Mouse (Mus musculus) frontal cortex, adult (tissue): ENCODE data around the gene Palm3.
"Not testable (repeated sequence)": the region's sequence is repeated elsewhere in the genome, so short reads cannot be mapped to it uniquely, and the experiment has no call there.

Experiments used
- ATAC-seq: cut with Nextera tagmentation; 2 replicates; pipeline ENCODE4 v1.9.2; 2017; ENCODE audit warnings: mild to moderate bottlenecking, moderate library complexity, mixed read lengths; ENCODE audit not compliant: low TSS enrichment

The Palm3 gene

GRCm38 (mm10) chr8:83997511-83998141 is 23.6 kb upstream of the Palm3 start, which contains the start of gene Samd1:
Gene Samd1, plus strand, starts transcription at chr8:83997672.
- peak; percentile 20; the same call in 1 of the 2 replicates for ATAC-seq

GRCm38 (mm10) chr8:83998231-83999056 is 22.8 kb upstream of the Palm3 start:
- peak; percentile 36 for ATAC-seq

- no peak for ATAC-seq
Observed at GRCm38 (mm10) chr8:83999057-83999705, 22.1 kb upstream of the Palm3 start.

- no peak for ATAC-seq
Observed at GRCm38 (mm10) chr8:83999825-84000224, 21.4 kb upstream of the Palm3 start.

- no peak for ATAC-seq
Observed at GRCm38 (mm10) chr8:84001281-84002000, 19.8 kb upstream of the Palm3 start, which contains the start of gene 1700067K01Rik. Gene 1700067K01Rik, plus strand, starts transcription at chr8:84001502.

GRCm38 (mm10) chr8:84002957-84003611 is 18.2 kb upstream of the Palm3 start:
- no peak for ATAC-seq

GRCm38 (mm10) chr8:84003612-84004246 is 17.5 kb upstream of the Palm3 start:
- ATAC-seq, result no peak

- peak; percentile 93 for ATAC-seq
Observed at GRCm38 (mm10) chr8:84004533-84005201, 16.6 kb upstream of the Palm3 start.

GRCm38 (mm10) chr8:84005502-84005901 is 15.8 kb upstream of the Palm3 start:
- not testable (repeated sequence) for ATAC-seq

GRCm38 (mm10) chr8:84008362-84008761 is 12.9 kb upstream of the Palm3 start:
- no peak for ATAC-seq

GRCm38 (mm10) chr8:84009876-84010275 is 11.4 kb upstream of the Palm3 start:
- ATAC-seq, result peak; percentile 71

GRCm38 (mm10) chr8:84010625-84011611 is 10.4 kb upstream of the Palm3 start:
- ATAC-seq, result peak; percentile 80

GRCm38 (mm10) chr8:84011705-84012498 is 9.4 kb upstream of the Palm3 start, which contains the start of gene 2210011C24Rik:
Gene 2210011C24Rik, minus strand, starts transcription at chr8:84012171.
- ATAC-seq, result peak; percentile 11; the same call in 1 of the 2 replicates

GRCm38 (mm10) chr8:84012499-84013165 is 8.6 kb upstream of the Palm3 start:
- ATAC-seq, result no peak

GRCm38 (mm10) chr8:84015833-84016232 is 5.4 kb upstream of the Palm3 start:
- ATAC-seq, result no peak

GRCm38 (mm10) chr8:84019738-84020137 is 1.5 kb upstream of the Palm3 start:
- ATAC-seq, result no peak

GRCm38 (mm10) chr8:84021569-84021968 is 298 bp downstream of the Palm3 start:
- ATAC-seq, result no peak
